Mouse (Mus musculus): ENCODE data around the gene Olfr1336. TPM values are rescaled to one million over a fixed set of nuclear protein-coding genes. Genes with fewer than 3 reads are reported as not detected.

Olfr1336 gene
- polyA plus RNA-seq (2015; fragmentation: Nextera tagmentation; extraction: Ambion mirVana) = not detected in 2 replicates

- ATAC-seq (ENCODE audit: insufficient number of reproducible peaks, low FRiP score, low TSS enrichment, low read depth) = no peak
- H3K4me3 ChIP-seq = no peak within 1 kb of the TSS
- no peaks in the 10 kb centered on the region for H3K9me3 ChIP-seq
- H3K27me3 ChIP-seq = no peaks in the 10 kb centered on the region
- H3K9ac ChIP-seq = no peak within 1 kb of the TSS
- no peak within 1 kb of the TSS for H3K4me2 ChIP-seq
- no peaks in the 10 kb centered on the region for H3K4me1 ChIP-seq
- no peak within 1 kb of the TSS for H3K27ac ChIP-seq
- H3K36me3 ChIP-seq = no peaks in the 10 kb centered on the region
Observed at GRCm38 (mm10) chr7:6455868-6456267, at the start of gene Olfr1336. TSS of gene Olfr1336 (plus strand) at chr7:6456168.

GRCm38 (mm10) chr7:6410043-6410442 is 45.9 kb upstream of the Olfr1336 start, which contains the start of gene Gm20715:
TSS of gene Gm20715 (plus strand) at chr7:6410277.
- H3K27me3 ChIP-seq = no peaks in the 10 kb centered on the region; the same call in 1 of the 2 replicates
- H3K4me2 ChIP-seq = no peak within 1 kb of the TSS
- H3K9ac ChIP-seq = no peak within 1 kb of the TSS
- no peak within 1 kb of the TSS for H3K27ac ChIP-seq
- 2% methylated on average over 17 of the region's 17 CpGs for WGBS
- H3K9me3 ChIP-seq = no peaks in the 10 kb centered on the region
- peak; percentile 79 for ATAC-seq (ENCODE audit: insufficient number of reproducible peaks, low FRiP score, low TSS enrichment, low read depth)
- H3K4me3 ChIP-seq = no peak within 1 kb of the TSS
- no peaks in the 10 kb centered on the region for H3K4me1 ChIP-seq
- H3K36me3 ChIP-seq = no peaks in the 10 kb centered on the region

DNA sequence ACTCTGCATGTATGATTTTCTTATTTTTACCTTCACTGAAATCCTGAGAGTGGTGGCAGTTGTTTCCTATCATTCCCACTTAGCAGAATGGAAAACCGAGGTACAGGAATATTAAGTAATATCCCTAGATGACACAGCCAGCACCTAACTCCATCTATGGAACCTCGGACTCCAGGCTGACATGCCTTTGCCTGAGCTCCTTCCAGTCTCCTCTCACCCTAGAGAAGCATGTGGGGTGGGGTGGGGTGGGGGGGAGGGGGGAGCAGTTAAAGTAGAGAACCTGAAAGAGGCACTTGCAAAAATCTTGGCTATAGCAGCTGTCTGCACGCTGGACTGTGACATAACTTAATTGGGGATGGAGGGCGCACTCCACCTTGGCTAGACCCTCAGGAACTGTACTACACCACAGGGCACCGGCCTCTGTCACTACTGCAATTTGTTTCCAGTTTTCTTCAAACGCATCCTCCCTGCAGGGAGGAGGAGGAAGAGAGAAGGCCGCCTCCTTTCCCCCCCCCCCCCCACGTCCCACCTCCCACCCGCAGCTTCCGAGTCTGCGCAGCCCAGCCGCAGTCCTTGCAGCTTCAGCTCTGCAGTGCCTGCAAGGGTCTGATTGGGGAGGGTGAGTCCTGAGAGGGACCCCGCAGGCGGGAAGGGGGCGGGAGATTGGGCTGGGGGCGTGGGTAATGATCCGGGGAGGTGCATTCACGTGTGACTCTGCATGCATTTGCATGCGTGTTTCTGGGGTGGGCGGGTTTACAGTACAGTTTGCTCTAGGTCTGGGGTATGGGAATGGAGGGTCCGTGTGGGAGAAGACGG is 41.1 kb upstream of the Olfr1336 start:
- Histone ChIP-seq H3K9ac (no peak overlapping the region), H3K4me1 (no peaks in the 10 kb centered on the region), H3K27me3 (no peaks in the 10 kb centered on the region; the same call in 1 of the 2 replicates), H3K4me2 (no peak overlapping the region), H3K36me3 (no peaks in the 10 kb centered on the region), H3K9me3 (no peaks in the 10 kb centered on the region), H3K4me3 (no peak overlapping the region), H3K27ac (no peak overlapping the region)
- ATAC-seq (ENCODE audit: insufficient number of reproducible peaks, low FRiP score, low TSS enrichment, low read depth) = no peak
- WGBS = 8% methylated on average over 19 of the region's 22 CpGs

DNA sequence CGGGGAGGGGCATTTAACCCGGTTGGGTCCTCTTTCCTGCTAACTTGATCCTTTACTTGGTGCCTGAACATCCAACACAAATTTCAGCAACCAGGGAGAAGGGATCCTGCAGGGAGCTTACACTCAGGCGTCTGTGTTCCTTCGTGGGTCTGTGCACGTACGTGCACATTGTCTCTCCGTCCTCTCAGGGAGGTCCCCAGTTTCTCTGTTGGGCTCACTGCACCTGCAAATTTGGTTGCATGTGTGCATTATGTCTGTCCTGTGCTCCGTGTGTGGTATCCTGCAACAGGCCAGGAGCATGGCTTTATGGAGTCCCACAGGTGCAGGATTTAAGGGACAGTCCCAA is 40.6 kb upstream of the Olfr1336 start:
- Histone ChIP-seq H3K9me3 (no peaks in the 10 kb centered on the region), H3K4me3 (no peak overlapping the region), H3K36me3 (no peaks in the 10 kb centered on the region), H3K4me2 (no peak overlapping the region), H3K4me1 (no peaks in the 10 kb centered on the region), H3K9ac (no peak overlapping the region), H3K27ac (no peak overlapping the region), H3K27me3 (no peaks in the 10 kb centered on the region; the same call in 1 of the 2 replicates)
- WGBS = 18% methylated on average over 8 of the region's 8 CpGs
- no peak for ATAC-seq (ENCODE audit: insufficient number of reproducible peaks, low FRiP score, low TSS enrichment, low read depth)

DNA sequence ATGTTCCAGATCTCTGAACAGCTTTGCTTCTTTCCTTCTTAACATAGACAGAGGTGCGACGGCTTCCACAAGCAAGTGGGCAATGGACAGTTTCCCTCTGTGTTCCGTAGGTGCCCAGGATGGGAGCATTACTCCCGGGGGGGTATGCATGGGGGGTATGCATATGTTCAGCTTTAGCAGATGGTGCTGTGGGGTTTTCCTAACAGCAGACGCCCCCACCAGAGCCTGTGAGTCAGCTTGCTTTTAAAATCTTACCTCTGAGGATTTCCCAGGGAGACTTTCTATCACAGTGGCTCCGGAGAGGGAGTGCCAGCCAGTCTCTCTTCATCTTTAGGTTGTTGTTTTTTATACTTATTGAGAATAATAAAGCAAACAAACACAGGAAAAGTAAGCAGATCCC is 36.1 kb upstream of the Olfr1336 start:
- Histone ChIP-seq H3K4me3 (no peak overlapping the region), H3K9me3 (no peaks in the 10 kb centered on the region), H3K36me3 (no peaks in the 10 kb centered on the region), H3K4me1 (no peaks in the 10 kb centered on the region), H3K9ac (no peak overlapping the region), H3K27ac (no peak overlapping the region), H3K27me3 (no peaks in the 10 kb centered on the region; the same call in 1 of the 2 replicates), H3K4me2 (no peak overlapping the region)
- 78% methylated on average over 6 of the region's 6 CpGs for WGBS
- no peak for ATAC-seq (ENCODE audit: insufficient number of reproducible peaks, low FRiP score, low TSS enrichment, low read depth)

GRCm38 (mm10) chr7:6429381-6429780 is 26.6 kb upstream of the Olfr1336 start:
- Histone ChIP-seq H3K9me3 (peaks cover 2% of the 10 kb centered on the region; the same call in 1 of the 2 replicates), H3K9ac (no peak overlapping the region), H3K27me3 (no peaks in the 10 kb centered on the region), H3K36me3 (no peaks in the 10 kb centered on the region), H3K4me3 (no peak overlapping the region), H3K4me1 (no peaks in the 10 kb centered on the region), H3K27ac (no peak overlapping the region), H3K4me2 (no peak overlapping the region)
- WGBS = 88% methylated on average over 3 of the region's 3 CpGs
- no peak for ATAC-seq (ENCODE audit: insufficient number of reproducible peaks, low FRiP score, low TSS enrichment, low read depth)

- 27% methylated on average over 2 of the region's 2 CpGs for WGBS
- no peak for ATAC-seq (ENCODE audit: insufficient number of reproducible peaks, low FRiP score, low TSS enrichment, low read depth)
Observed at GRCm38 (mm10) chr7:6430342-6430741, 25.6 kb upstream of the Olfr1336 start.

GRCm38 (mm10) chr7:6438388-6438787 is 17.6 kb upstream of the Olfr1336 start, which contains the start of gene Olfr1344:
TSS of gene Olfr1344 (plus strand) at chr7:6438688.
- WGBS = 72% methylated on average over 3 of the region's 3 CpGs
- Histone ChIP-seq H3K4me1 (no peaks in the 10 kb centered on the region), H3K9ac (no peak within 1 kb of the TSS), H3K4me3 (no peak within 1 kb of the TSS), H3K4me2 (no peak within 1 kb of the TSS), H3K36me3 (no peaks in the 10 kb centered on the region), H3K27ac (no peak within 1 kb of the TSS), H3K9me3 (no peaks in the 10 kb centered on the region), H3K27me3 (no peaks in the 10 kb centered on the region)
- ATAC-seq (ENCODE audit: insufficient number of reproducible peaks, low FRiP score, low TSS enrichment, low read depth) = no peak

More at GRCm38 (mm10) chr7:6430342-6430741, 25.6 kb upstream of the Olfr1336 start:
- Histone ChIP-seq H3K4me1 (no peaks in the 10 kb centered on the region), H3K4me3 (no peak overlapping the region), H3K9me3 (peaks cover 2% of the 10 kb centered on the region; the same call in 1 of the 2 replicates), H3K9ac (no peak overlapping the region), H3K4me2 (no peak overlapping the region), H3K27me3 (no peaks in the 10 kb centered on the region), H3K27ac (no peak overlapping the region), H3K36me3 (no peaks in the 10 kb centered on the region)

- H3K36me3 ChIP-seq = no peaks in the 10 kb centered on the region
- 70% methylated on average over 2 of the region's 2 CpGs for WGBS
- H3K9me3 ChIP-seq = no peaks in the 10 kb centered on the region
- H3K27ac ChIP-seq = no peak overlapping the region
- H3K27me3 ChIP-seq = no peaks in the 10 kb centered on the region
- no peaks in the 10 kb centered on the region for H3K4me1 ChIP-seq
- ATAC-seq (ENCODE audit: insufficient number of reproducible peaks, low FRiP score, low TSS enrichment, low read depth) = no peak
- H3K9ac ChIP-seq = no peak overlapping the region
- no peak overlapping the region for H3K4me3 ChIP-seq
- H3K4me2 ChIP-seq = no peak overlapping the region
Observed at GRCm38 (mm10) chr7:6441173-6441572, 14.8 kb upstream of the Olfr1336 start.

DNA sequence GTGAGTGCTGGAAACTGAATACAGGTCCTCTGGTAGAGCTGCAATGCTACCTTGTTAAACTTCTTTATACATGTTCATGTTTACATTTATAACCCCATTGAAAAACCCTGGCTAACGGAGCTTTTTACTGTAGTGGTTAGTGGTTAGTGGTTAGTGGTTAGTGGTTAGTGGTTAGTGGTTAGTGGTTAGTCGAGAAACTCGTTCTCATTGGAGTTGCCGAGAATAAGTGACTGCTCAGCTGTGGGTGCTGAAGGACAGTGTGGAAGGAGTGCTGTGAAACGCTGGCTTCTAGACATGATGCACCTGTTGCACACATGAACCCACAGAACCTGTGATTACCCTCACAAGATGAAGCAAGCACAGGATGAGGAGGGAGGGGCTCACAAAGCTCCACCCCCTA is 8.2 kb upstream of the Olfr1336 start:
- H3K4me1 ChIP-seq = no peaks in the 10 kb centered on the region
- H3K36me3 ChIP-seq = no peaks in the 10 kb centered on the region
- ATAC-seq (ENCODE audit: insufficient number of reproducible peaks, low FRiP score, low TSS enrichment, low read depth) = no peak
- H3K4me3 ChIP-seq = no peak overlapping the region
- no peak overlapping the region for H3K9ac ChIP-seq
- WGBS = 81% methylated on average over 5 of the region's 5 CpGs
- H3K27me3 ChIP-seq = no peaks in the 10 kb centered on the region
- H3K4me2 ChIP-seq = no peak overlapping the region
- H3K9me3 ChIP-seq = no peaks in the 10 kb centered on the region
- no peak overlapping the region for H3K27ac ChIP-seq

- H3K9me3 ChIP-seq = no peaks in the 10 kb centered on the region
- no peaks in the 10 kb centered on the region for H3K36me3 ChIP-seq
- no peak overlapping the region for H3K4me3 ChIP-seq
- no peak for ATAC-seq (ENCODE audit: insufficient number of reproducible peaks, low FRiP score, low TSS enrichment, low read depth)
- H3K27ac ChIP-seq = no peak overlapping the region
- H3K4me1 ChIP-seq = no peaks in the 10 kb centered on the region
- H3K9ac ChIP-seq = no peak overlapping the region
- H3K27me3 ChIP-seq = no peaks in the 10 kb centered on the region
- 49% methylated on average over 3 of the region's 3 CpGs for WGBS
- no peak overlapping the region for H3K4me2 ChIP-seq
Observed at GRCm38 (mm10) chr7:6456399-6456798, 431 bp downstream of the Olfr1336 start.

DNA sequence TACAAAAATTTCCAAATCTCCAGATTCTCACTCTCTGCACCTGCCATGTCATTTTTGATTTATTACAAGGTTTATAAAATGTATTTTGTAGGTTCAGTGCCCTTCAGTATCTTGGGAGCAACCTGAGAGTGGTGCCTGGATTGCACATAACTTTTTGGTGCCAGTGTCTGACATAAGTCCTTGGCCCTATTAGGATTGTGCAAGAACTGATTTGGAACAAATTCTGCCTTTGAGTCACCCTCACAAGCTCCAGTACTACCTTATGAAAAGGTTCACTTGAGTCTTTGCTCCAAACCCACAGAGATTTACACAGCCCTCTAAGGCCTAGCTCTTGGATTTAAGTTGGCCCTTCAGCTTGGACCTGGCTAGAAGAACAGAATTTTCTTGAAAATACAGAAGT is 11.0 kb downstream of the Olfr1336 start, which contains the start of gene Olfr1346:
TSS of gene Olfr1346 (plus strand) at position 151 of the 400 bp plus-strand sequence.
- no peak within 1 kb of the TSS for H3K27ac ChIP-seq

More for the DNA sequence above, 11.0 kb downstream of the Olfr1336 start, which contains the start of gene Olfr1346:
- no peak within 1 kb of the TSS for H3K4me3 ChIP-seq
- no peaks in the 10 kb centered on the region for H3K27me3 ChIP-seq
- no peak within 1 kb of the TSS for H3K9ac ChIP-seq
- no peaks in the 10 kb centered on the region for H3K4me1 ChIP-seq
- ATAC-seq (ENCODE audit: insufficient number of reproducible peaks, low FRiP score, low TSS enrichment, low read depth) = no peak
- H3K36me3 ChIP-seq = no peaks in the 10 kb centered on the region
- H3K9me3 ChIP-seq = no peaks in the 10 kb centered on the region
- no peak within 1 kb of the TSS for H3K4me2 ChIP-seq
